Mouse (Mus musculus) G1E (cell line): ENCODE results near the gene Itga10.

Source experiments
- CTCF ChIP-seq: IDR thresholded peaks from 2 replicates; pipeline ENCODE4 v1.5.1; 2012; ENCODE audit warnings: low read depth, low read length, inconsistent platforms, mixed read lengths
- GATA1 ChIP-seq: IDR thresholded peaks from 2 replicates; pipeline ENCODE4 v1.6.1; 2012; ENCODE audit warnings: borderline replicate concordance, low read length, inconsistent platforms, mixed read lengths
- TAL1 ChIP-seq: conservative IDR thresholded peaks from 2 replicates; pipeline ENCODE4 v1.6.1; 2012; ENCODE audit warnings: low read depth, low read length, inconsistent platforms, mixed read lengths

GRCm38 (mm10) chr3:96666916-96667315, 21.5 kb downstream of the Itga10 start:
- no peak for TF ChIP-seq TAL1
- TF ChIP-seq CTCF: no peak
- no peak for TF ChIP-seq GATA1
